Mouse (Mus musculus) effector memory CD4-positive, alpha-beta T cell, adult 5 months (primary cell): ENCODE data around the gene Wdr62. TPM values are rescaled to one million over a fixed set of nuclear protein-coding genes. Genes with fewer than 3 reads are reported as not detected.

Experiments used
- polyA plus RNA-seq: library from polyadenylated mRNA; unstranded; fragments of 100-300 nt; shearing (Covaris generic); gene quantifications from one replicate; pipeline ENCODE4 v1.2.1, GENCODE M21; 2017

Wdr62 gene
- 5.2 TPM for polyA plus RNA-seq

GRCm38 (mm10) chr7:30279951-30280669 lies at the start of gene Wdr62, which contains the start of gene Thap8:
Wdr62 (minus strand) TSS chr7:30280419.
Thap8 (plus strand) TSS chr7:30280094.

GRCm38 (mm10) chr7:30323795-30324194 lies 43.6 kb upstream of the Wdr62 start, which contains the start of gene Sdhaf1:
Sdhaf1 (minus strand) TSS chr7:30323895.

GRCm38 (mm10) chr7:30321539-30322284 lies 41.5 kb upstream of the Wdr62 start, which contains the start of gene E130208F15Rik:
E130208F15Rik (plus strand) TSS chr7:30321740.

GRCm38 (mm10) chr7:30314721-30315155 lies 34.5 kb upstream of the Wdr62 start, which contains the start of gene Syne4:
Syne4 (plus strand) TSS chr7:30314807.

GRCm38 (mm10) chr7:30308076-30309005 lies 28.1 kb upstream of the Wdr62 start, which contains the start of gene Alkbh6:
Alkbh6 (plus strand) TSS chr7:30308717.

GRCm38 (mm10) chr7:30291215-30292131 lies 11.3 kb upstream of the Wdr62 start, which contains the start of gene Clip3:
Clip3 (plus strand) TSS chr7:30291728.

GRCm38 (mm10) chr7:30235625-30236024 lies 44.6 kb downstream of the Wdr62 start, which contains the start of gene Ovol3:
Ovol3 (minus strand) TSS chr7:30235725.

GRCm38 (mm10) chr7:30231669-30232454 lies 48.4 kb downstream of the Wdr62 start, which contains the start of the genes Polr2i and Tbcb:
Polr2i (plus strand) TSS chr7:30231948.
Tbcb (minus strand) TSS chr7:30232272.

GRCm38 (mm10) chr7:30198481-30198971 lies 81.7 kb downstream of the Wdr62 start, which contains the start of gene Capns1:
Capns1 (minus strand) TSS chr7:30198811.

Other genes starting within 250 kb of the Wdr62 start
- gene Zfp14, start 229.0 kb downstream of the Wdr62 start, polyA plus RNA-seq: 1.2 TPM
- gene Zfp82, start 207.5 kb downstream of the Wdr62 start, polyA plus RNA-seq: 4.6 TPM
- gene Gm26920, start 190.0 kb downstream of the Wdr62 start, polyA plus RNA-seq: not detected
- 8.9 TPM for gene Zfp566, start 189.9 kb downstream of the Wdr62 start, polyA plus RNA-seq
- gene Zfp260, start 185.6 kb downstream of the Wdr62 start, polyA plus RNA-seq: 57.5 TPM
- 9.1 TPM for gene Zfp382, start 158.5 kb downstream of the Wdr62 start, polyA plus RNA-seq
- gene Zfp146, start 110.7 kb downstream of the Wdr62 start, polyA plus RNA-seq: 26.4 TPM
- not detected for gene Cox7a1, start 96.3 kb downstream of the Wdr62 start, polyA plus RNA-seq
- gene Capns1, start 81.6 kb downstream of the Wdr62 start, polyA plus RNA-seq: 71.9 TPM
- 22.1 TPM for gene Polr2i, start 48.5 kb downstream of the Wdr62 start, polyA plus RNA-seq
- gene Tbcb, start 48.1 kb downstream of the Wdr62 start, polyA plus RNA-seq: 59.1 TPM
- gene Ovol3, start 44.7 kb downstream of the Wdr62 start, polyA plus RNA-seq: not detected
- 0.37 TPM for gene Thap8, start 325 bp downstream of the Wdr62 start, polyA plus RNA-seq
- gene Clip3, start 11.3 kb upstream of the Wdr62 start, polyA plus RNA-seq: 0.41 TPM
- gene Alkbh6, start 28.3 kb upstream of the Wdr62 start, polyA plus RNA-seq: 86.8 TPM
- 5.9 TPM for gene Syne4, start 34.4 kb upstream of the Wdr62 start, polyA plus RNA-seq
- not detected for gene E130208F15Rik, start 41.3 kb upstream of the Wdr62 start, polyA plus RNA-seq
- gene Sdhaf1, start 43.5 kb upstream of the Wdr62 start, polyA plus RNA-seq: 20.6 TPM
- not detected for gene Lrfn3, start 82.4 kb upstream of the Wdr62 start, polyA plus RNA-seq
- gene Tyrobp, start 133.3 kb upstream of the Wdr62 start, polyA plus RNA-seq: 2.8 TPM
- 589 TPM for gene Hcst, start 139.4 kb upstream of the Wdr62 start, polyA plus RNA-seq
- 853 TPM for gene Nfkbid, start 141.3 kb upstream of the Wdr62 start, polyA plus RNA-seq
- 34.3 TPM for gene Aplp1, start 165.1 kb upstream of the Wdr62 start, polyA plus RNA-seq
- gene Kirrel2, start 177.3 kb upstream of the Wdr62 start, polyA plus RNA-seq: 0.25 TPM
- gene Nphs1, start 177.9 kb upstream of the Wdr62 start, polyA plus RNA-seq: not detected
- not detected for gene Prodh2, start 213.2 kb upstream of the Wdr62 start, polyA plus RNA-seq